Mouse (Mus musculus): ENCODE results near the gene Fam187b.

DNA sequence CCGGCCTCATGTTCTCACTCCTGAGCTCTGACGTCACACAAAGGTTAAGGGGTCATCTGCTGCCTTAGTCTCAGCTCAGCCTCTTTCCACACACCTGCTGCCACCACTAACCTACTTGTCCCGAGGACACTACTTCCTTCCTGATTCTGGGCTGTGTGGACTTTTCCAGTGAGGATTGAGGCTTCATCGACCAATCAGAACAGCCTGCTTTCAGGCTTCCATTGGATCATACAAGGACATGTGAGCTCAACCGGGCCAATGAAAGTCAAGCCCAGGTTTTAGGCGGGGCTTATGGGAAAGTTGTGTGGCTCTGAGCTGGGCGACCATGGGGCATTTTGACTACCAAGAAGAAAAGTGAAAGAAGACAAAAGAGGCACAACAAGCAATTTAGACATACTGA lies 63.3 kb downstream of the Fam187b start:
- no peak for TF ChIP-seq CTCF (IDR thresholded peaks at IDR 0.05; ENCODE audit: insufficient read depth, low read depth, low read length)
- TF ChIP-seq POLR2A (IDR thresholded peaks at IDR 0.05; ENCODE audit: insufficient read depth, low read depth, low read length): no peak
